Mouse (Mus musculus): ENCODE measurements around the gene Pola1.

Gene Pola1

GRCm38 (mm10) chrX:93631657-93632449, at the start of gene Pola1:
Gene Pola1, minus strand, starts transcription at chrX:93632155.
- DNase-seq: peak; percentile 87

GRCm38 (mm10) chrX:93676228-93676627, 44.3 kb upstream of the Pola1 start:
- DNase-seq: no peak

- DNase-seq: peak; percentile 3
Measured at GRCm38 (mm10) chrX:93674836-93675795, 43.2 kb upstream of the Pola1 start.

GRCm38 (mm10) chrX:93674432-93674831, 42.5 kb upstream of the Pola1 start:
- DNase-seq: no peak

- no peak for DNase-seq
Measured at GRCm38 (mm10) chrX:93664787-93665186, 32.8 kb upstream of the Pola1 start.

GRCm38 (mm10) chrX:93663919-93664586, 32.1 kb upstream of the Pola1 start:
- DNase-seq: no peak

- DNase-seq: no peak
Measured at GRCm38 (mm10) chrX:93655153-93655552, 23.2 kb upstream of the Pola1 start.

- DNase-seq: no peak
Measured at GRCm38 (mm10) chrX:93654218-93655002, 22.5 kb upstream of the Pola1 start, which contains the start of gene Pcyt1b. Gene Pcyt1b, plus strand, starts transcription at chrX:93654863.

- DNase-seq: no peak
Measured at GRCm38 (mm10) chrX:93650738-93651137, 18.8 kb upstream of the Pola1 start.

GRCm38 (mm10) chrX:93644022-93644421, 12.1 kb upstream of the Pola1 start:
- DNase-seq: no peak

GRCm38 (mm10) chrX:93643600-93643999, 11.6 kb upstream of the Pola1 start:
- no peak for DNase-seq

- DNase-seq: no peak
Measured at GRCm38 (mm10) chrX:93634861-93635375, 3.0 kb upstream of the Pola1 start.

GRCm38 (mm10) chrX:93630256-93630655, 1.7 kb downstream of the Pola1 start:
- no peak for DNase-seq

GRCm38 (mm10) chrX:93602214-93602613, 29.7 kb downstream of the Pola1 start:
- no peak for DNase-seq

- no peak for DNase-seq
Measured at GRCm38 (mm10) chrX:93594283-93594682, 37.7 kb downstream of the Pola1 start.

- DNase-seq: no peak
Measured at GRCm38 (mm10) chrX:93580931-93581330, 51.0 kb downstream of the Pola1 start.

- DNase-seq: no peak
Measured at GRCm38 (mm10) chrX:93557171-93557570, 74.8 kb downstream of the Pola1 start.

GRCm38 (mm10) chrX:93539779-93540178, 92.2 kb downstream of the Pola1 start:
- no peak for DNase-seq

- DNase-seq: peak; percentile 2
Measured at GRCm38 (mm10) chrX:93502865-93503353, 129.0 kb downstream of the Pola1 start.

GRCm38 (mm10) chrX:93497597-93497996, 134.4 kb downstream of the Pola1 start:
- no peak for DNase-seq

GRCm38 (mm10) chrX:93465711-93466110, 166.2 kb downstream of the Pola1 start:
- DNase-seq: no peak
